Mouse (Mus musculus): ENCODE data around the gene Rae1.

The Rae1 gene

DNA sequence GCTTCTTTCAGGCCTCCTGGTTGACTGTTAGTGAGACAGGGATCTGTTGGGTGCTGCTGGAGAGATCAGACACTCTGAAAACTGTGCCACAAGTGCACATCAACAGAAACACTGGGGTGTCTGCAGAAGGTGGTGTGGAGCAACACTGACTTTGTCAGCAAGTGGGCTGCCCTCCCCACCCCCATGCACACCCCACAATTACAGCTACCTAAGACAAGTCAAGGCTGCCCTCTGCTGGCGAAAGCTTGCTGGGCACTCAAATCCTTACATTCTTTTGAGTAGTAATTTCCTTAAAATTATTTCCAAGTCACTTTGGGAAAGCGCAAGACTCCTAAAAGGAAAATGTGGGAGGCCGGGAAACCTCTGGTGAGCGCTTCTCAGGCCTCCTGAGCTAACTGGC lies 3.7 kb upstream of the Rae1 start:
- peak; percentile 63 to 78 for DNase-seq

GRCm38 (mm10) chr2:172997748-172998147 lies 2.2 kb upstream of the Rae1 start:
- no peak for DNase-seq

DNA sequence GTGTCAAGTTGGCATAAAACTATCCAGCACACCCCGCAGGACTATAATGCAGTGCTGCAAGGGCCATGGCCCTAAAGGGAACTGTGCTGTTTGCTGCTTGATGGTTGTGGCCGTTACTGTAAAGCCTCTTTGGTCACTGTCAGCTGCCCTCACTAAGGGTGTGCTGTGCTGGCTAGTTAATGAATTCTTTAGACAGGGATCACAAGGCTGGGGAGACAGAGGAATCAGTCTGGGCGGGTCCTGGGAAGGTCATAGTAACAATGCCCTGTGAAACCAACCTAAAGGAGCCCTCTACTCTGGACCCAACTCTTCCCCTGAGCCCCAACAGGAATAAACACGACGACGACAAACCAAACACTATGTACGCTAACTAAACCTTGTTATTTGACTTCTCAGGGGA lies 1.4 kb upstream of the Rae1 start:
- DNase-seq, result no peak

DNA sequence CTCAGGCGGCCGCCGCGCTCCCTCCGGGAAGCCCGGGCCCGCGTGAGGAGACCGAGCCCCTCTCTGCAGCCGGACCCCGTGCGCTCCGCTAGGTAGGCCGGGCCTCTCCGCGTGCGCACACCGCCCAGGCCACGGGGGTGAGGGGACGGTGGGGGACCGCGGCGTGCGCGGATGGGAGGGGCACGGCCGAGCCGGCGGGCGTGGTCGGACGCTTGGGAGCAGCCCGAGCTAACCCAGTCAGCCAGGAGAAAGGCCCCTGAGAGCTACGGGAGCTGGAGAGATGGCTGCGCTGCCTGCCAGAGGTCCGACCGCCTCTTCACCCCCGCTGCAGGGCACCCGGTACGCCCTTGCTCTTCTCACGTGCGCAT lies 352 bp downstream of the Rae1 start:
- DNase-seq, result peak in 1 of 2 experiments; percentile 87

GRCm38 (mm10) chr2:173000921-173001320 lies 1.0 kb downstream of the Rae1 start:
- no peak for DNase-seq

DNA sequence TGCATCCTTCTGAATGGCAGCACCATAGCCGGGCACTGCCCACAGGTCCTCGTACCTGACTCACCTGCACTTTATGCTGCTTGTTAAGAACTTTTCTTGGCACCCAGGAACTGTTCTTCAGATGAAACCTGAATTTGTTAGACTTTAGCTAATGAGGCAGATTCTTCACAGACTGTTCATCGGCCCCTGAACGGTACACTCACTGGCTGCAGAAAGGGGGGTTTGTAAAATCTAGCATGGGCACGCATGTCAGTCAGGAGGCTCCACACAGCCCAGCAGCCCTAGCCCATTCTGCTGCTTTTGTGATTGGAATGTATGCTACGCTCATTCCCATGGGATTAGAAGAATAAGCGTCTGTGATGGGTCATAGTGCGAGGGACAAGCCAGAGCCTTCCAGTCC lies 3.8 kb downstream of the Rae1 start:
- DNase-seq, result no peak

- DNase-seq, result no peak
Observed at GRCm38 (mm10) chr2:173010220-173010717, 10.4 kb downstream of the Rae1 start.

- no peak for DNase-seq
Observed at GRCm38 (mm10) chr2:173011440-173011839, 11.5 kb downstream of the Rae1 start.

DNA sequence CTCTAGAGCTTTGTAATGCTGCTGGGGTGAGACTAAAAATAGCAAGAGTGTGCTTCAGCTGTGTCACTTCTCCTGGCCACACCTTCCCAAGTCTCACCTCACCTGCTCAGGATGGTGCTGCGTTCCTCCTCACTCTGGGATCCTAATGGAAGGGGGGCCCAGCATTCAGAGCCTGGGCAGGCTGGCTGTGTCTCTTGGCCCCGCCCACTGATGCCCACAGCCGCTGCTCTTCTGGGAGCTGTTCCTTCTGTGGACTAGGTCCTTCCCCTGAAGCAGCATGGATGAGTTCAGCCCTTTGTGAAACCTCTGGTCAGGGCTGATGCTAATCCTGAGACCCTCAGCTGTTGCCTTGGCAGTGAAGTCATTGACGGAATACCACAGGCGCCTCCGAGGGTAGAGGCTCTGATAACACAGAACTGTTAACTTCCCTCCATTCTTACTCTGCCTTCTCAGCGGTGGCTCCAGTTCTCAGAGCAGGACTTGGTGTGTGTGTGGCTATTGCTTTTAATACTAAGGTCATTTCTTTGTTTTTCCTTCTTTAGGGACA lies 14.9 kb downstream of the Rae1 start:
- no peak for DNase-seq

GRCm38 (mm10) chr2:173017940-173018339 lies 18.0 kb downstream of the Rae1 start:
- no peak for DNase-seq

GRCm38 (mm10) chr2:173018618-173019017 lies 18.7 kb downstream of the Rae1 start:
- DNase-seq, result no peak

DNA sequence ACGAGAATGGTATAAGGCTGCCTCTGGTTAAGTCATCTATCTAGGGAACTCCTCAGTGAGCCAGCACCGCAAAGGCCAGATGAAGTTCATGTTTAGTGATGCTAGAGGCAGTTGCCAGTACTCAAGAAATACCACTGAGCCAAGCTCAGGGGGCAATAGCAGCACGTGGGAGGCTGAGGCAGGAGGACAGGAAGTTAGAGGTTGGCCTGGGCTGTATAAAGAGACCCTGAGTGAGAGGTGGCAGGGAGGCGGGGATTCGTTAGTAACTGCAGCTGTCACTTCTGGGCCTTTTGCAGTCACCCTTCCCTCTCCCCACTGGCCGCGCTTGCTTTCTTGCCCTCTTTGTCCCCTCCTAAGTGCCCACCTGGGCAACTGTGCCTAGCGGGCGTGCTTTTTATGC lies 19.4 kb downstream of the Rae1 start:
- no peak for DNase-seq

DNA sequence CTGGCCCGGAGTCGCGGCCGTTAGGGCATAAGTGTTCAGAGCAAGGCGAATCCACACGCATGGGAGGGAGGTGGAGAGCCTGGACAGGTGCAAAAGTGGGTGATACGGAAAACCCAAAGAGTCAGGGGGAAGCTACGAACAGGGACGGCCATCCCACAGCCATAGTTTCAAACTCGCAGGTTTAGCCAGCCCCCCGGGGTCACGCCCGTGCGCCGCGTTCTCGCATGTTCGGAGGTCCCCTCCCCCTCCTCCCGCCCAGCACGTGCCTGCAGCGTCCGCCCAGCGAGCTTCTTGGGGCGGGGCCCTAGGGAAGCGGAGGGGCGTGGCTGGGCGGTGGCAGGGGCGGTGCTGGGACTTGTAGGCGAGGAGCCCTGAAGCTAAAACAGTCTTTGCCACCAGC lies 19.9 kb downstream of the Rae1 start:
- DNase-seq, result peak; percentile 93

DNA sequence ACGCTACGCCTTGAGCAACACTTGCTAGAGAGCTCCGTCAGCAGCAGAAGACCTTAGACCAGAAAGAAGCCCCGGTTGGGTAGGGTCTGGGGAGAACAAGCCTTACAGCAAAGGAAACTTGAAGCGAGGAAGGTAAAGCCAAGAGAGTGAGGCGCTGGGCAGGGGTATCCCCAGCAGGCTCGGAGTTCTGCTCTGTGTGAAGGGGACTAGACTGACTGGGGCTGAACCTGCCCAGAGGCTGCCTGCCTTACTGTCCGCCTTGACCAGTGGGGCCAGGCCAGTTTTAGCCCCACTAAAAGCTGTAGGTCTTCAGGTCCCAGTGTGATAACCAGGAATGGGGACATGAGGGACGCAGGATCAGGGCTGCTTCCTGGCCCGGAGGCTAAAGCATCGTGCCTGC lies 20.5 kb downstream of the Rae1 start, which contains the start of gene Rbm38:
Gene Rbm38, plus strand, starts transcription at position 69 of the 400 bp plus-strand sequence.
- DNase-seq, result no peak

- DNase-seq, result peak; percentile 93 to 94
Observed at GRCm38 (mm10) chr2:173021633-173022055, 21.7 kb downstream of the Rae1 start.

DNA sequence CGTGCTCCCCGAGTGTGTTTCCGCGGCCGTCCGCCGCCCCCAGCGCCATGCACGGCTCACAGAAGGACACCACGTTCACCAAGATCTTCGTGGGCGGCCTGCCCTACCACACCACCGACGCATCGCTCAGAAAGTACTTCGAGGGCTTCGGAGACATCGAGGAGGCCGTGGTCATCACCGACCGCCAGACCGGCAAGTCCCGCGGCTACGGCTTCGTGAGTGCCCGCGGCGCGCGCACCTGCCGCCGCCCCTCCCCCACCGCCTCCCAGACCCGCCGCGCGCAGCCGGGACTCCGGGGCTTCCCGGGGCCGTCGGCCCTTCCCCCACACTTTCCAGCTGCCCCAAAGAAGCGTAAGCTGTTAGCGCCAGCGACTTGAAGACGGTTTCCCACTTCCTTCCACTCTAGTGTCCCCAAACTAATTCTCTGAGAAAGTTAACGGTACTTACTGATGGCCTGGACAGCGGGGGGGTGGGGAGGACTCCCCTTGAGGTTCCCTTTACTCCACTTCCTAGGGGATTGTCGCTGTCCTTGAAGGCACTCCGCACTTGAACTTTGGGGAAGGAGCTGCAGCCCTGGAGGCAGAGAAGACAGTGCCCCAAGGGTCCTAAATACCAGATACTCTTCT lies 22.3 kb downstream of the Rae1 start:
- peak in 1 of 2 experiments; percentile 54 for DNase-seq

DNA sequence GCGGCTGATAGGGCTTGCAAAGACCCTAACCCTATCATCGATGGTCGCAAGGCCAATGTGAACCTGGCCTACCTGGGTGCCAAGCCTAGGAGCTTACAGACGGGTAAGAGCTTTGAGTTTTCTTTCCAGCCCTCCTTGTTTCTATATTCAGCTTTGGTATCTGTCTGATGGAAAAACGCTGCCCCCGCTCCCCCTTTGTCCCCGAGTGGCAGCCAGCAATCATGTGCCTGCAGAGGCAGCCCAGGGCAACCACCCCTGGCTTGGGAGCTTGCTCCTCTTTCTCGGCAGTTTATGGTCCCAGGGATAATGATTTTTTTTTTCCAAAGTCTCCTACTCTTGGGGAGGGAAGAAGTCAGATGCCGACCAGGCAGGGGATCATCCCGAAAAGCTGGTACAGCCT lies 22.9 kb downstream of the Rae1 start:
- no peak for DNase-seq

GRCm38 (mm10) chr2:173023371-173023851 lies 23.5 kb downstream of the Rae1 start:
- DNase-seq, result no peak

DNA sequence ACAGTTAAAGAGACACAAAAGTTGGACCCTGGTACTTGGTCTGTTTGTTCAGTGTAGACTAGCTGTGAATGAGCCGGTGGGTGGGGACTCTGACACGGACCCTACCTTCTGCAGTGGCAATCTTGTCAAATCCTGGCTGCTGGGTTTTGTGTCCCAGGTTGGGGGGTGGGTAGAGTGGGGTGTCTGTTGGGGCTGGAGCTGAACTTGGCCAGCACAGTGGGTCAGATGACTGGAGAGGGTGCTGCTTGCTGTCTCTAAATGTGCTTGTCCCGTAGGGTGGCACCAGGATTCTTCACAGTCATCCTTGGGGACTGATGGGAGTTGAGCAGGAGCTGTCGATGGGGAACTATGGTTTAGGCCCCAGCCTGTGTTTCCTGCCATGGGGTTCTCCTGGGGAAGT lies 24.0 kb downstream of the Rae1 start:
- no peak for DNase-seq

DNA sequence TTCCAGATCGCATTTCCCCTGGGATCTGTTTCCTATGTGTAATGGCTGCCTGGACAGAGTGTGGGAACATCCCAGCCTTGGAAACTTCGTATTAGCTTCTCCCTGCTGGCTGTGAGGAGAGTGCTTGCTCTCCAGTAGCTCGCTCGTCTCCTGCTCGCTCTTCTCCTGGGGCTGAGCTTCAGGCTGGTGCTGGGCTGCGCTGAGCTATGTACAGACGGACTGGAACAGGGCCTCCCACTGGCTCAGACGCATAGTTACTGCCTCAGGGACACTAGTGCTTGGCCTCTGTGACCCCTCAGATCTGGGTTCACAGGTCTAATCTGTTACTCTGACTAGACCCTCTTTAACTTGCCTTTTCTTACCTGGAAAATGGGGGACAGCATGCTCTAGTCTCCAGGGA lies 24.5 kb downstream of the Rae1 start:
- DNase-seq, result no peak

- peak; percentile 46 to 62 for DNase-seq
Observed at GRCm38 (mm10) chr2:173024938-173025337, 25.0 kb downstream of the Rae1 start.

- DNase-seq, result peak in 1 of 2 experiments; percentile 11
Observed at GRCm38 (mm10) chr2:173026286-173026685, 26.4 kb downstream of the Rae1 start.

- peak; percentile 40 to 72 for DNase-seq
Observed at GRCm38 (mm10) chr2:173026688-173027131, 26.8 kb downstream of the Rae1 start.

DNA sequence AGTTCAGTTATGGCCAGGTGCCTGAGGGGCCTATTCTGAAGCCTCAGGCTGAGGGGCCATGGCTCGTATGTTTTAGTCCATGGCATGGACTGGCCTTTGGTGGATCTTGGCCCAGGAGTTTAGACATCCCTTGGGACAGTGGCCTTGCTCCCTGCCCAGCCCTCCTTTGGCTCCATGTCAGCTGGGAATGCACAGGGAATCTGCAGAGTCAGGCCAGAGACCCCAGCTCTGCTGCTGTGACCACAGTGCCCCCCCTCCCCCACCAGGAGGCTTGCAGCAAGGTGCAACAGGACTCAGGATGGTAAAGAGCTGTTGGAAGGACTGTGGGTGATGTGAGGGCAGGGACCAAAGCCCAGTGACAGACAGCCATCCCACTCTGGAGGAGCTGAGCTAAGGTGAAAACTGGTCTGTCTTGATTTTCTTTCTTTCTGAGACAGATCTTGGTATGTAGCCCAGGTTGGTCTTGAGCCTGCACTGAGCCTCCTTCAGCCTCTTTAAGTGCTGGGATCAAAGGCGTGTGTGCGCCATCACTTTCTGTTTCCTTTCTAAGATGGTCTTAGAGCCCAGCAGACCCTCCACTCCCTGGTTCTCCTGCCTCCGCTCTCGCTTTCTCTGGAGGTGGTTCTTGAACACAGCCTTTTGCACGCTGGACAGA lies 27.4 kb downstream of the Rae1 start:
- peak in 1 of 2 experiments; percentile 51 for DNase-seq
